Mouse (Mus musculus) adrenal gland, adult 18-20 months (tissue): ENCODE measurements around the gene Timm29. TPM values are rescaled to one million over a fixed set of nuclear protein-coding genes. Genes with fewer than 3 reads are reported as not detected.

Experiments used
- DNase-seq, 2 experiments: peaks; one replicate each; pipeline ENCODE4 v3.0.0; 2021 to 2022; ENCODE audit warnings: low spot score in 2 of 2
- microRNA-seq, 2 experiments: library from miRNA; unstranded; fragments of <30 nt; microRNA quantifications; one replicate each; pipeline ENCODE4 v1.2.0; 2021; ENCODE audit warnings: borderline number of aligned reads in 2 of 2
- total RNA-seq, 2 experiments: library from RNA; stranded (reverse); gene quantifications; 1 replicate in 1 of 2; 2 replicates in 1 of 2; pipeline ENCODE4 v1.2.3; 2021

Gene Timm29
- total RNA-seq, 2 experiments from 2014 or later: 51.4 to 64.4 TPM

DNA sequence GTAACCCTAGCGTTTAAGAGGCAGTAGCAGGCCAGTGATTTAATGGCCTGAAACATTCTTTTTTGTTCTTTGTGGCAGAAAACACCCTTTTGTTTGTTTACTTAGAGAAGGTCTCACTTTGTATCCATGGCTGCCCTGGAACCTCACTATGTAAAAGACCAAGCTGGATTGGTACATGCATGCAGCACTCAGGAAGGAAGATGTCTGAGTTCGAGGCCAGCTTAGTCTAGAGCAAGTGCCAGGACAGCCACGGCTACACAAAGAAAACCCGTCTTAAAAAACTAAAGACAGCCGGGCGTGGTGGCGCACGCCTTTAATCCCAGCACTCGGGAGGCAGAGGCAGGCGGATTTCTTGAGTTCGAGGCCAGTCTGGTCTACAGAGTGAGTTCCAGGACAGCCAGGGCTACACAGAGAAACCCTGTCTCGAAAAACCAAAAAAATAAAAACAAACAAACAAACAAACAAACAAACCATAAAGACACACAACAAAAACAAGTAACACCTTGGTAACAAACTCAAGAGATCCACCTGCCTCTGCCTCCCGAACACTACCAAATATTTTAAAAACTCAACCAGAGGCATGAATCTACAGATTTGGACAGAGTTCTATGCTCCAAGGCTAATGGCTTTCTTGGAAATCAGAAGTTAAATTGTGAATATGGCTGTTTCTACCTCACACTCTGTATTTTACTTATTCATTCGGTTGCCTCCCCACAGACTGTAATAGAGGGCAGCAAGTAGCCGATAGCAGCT, 22.5 kb downstream of the Timm29 start:
- no peak for DNase-seq

GRCm38 (mm10) chr9:21615617-21616231, 23.2 kb downstream of the Timm29 start, which contains the start of gene Smarca4:
TSS of gene Smarca4 (plus strand) at chr9:21616169.
- DNase-seq: peak; percentile 99

DNA sequence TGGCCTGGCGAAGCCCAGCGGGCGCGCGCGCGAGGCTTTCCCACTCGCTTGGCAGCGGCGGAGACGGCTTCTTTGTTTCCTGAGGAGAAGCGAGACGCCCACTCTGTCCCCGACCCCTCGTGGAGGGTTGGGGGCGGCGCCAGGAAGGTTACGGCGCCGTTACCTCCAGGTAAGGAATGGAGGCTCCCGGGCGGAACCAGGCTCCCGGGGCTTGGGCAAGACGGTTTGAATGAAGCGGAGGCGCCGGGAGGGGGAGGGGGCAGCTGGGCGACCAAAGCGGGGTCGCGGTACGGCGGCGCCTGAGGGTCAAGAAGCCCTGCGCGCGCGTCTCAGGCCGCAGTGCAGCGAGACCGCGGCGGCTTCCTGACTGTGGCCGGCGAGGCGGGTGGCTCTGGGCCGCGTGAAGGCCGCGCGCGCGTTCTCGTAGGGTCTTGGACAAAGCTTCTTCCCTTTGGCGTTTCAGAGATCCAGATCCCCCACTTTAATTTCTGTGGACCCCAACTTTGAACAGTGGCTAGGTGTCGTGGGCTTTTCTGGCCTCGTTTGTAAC, 23.8 kb downstream of the Timm29 start:
- DNase-seq: peak; percentile 85 to 90

DNA sequence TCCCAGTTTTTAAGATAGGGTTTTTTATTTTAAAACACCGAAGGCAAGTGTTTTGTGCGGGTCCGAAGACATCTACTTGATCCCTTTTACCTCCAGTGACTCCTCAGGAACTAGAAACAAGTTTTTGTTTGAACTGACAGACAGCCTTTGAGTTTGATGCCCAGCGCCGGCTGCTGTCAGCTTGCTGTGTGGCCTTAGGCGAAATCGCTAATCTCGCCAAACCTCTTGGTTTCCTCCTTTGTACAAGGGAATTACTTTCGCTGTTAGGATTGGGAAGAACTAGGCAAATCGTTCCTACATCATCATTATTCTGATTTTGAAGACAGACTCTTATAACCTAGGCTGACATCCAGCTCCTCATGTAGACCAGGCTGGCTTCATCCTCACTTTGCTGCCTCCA, 24.5 kb downstream of the Timm29 start:
- DNase-seq: no peak

DNA sequence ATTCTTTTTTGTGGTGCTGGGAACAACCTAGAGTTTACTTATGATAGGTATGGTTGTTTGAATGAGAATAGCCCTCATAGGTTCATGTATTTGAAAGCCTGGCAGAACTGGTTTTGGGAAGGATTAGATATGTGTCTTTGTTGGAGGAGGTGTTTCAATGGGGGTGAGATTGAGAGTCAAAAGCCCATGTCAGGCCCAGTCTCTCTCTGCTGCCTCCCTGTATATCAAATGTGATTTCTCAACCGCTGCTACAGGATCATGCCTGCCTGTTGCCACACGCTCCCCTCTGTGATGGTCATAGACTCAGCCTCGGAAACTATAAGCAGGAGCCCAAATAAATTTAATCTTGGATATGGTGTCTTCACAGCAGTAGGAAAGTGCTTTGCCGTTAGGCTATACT, 27.7 kb downstream of the Timm29 start:
- DNase-seq: no peak

DNA sequence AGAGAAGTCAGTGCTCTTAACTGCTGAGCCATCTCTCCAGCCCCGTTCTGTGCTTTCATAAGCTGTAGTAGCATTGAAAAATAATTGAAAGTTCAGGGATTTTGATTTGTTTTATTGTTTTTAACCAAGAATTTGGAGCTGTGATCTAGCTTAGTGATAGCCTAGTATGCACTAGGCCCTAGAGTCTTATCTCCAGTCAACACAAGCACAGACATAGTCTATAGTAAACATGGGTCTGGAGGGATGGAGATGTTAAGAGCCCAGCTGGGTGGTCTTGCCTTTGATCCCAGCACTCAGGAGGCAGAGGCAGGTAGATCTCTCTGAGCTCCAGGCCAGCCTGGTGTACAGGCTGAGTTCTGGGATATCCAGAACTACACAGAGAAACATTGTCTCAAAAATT, 30.2 kb downstream of the Timm29 start:
- no peak for DNase-seq

GRCm38 (mm10) chr9:21625342-21626339, 33.1 kb downstream of the Timm29 start:
- no peak for DNase-seq

DNA sequence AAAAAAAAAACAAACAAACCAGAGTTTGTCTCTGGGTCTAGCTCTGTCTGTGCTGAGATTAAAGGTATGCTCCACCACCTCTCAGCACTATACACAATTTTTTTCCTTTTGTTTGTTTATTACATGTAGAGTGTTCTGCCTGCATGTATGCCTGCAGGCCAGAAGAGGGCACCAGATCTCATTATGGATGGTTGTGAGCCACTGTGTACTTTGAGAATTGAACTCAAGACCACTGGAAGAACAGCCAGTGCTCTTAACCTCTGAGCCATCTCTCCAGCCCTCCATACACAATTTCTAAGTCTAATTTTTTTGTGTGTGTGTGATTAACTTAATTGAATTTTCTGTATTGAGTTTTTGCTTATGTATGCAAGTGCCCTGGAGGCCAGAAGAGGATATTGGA, 34.0 kb downstream of the Timm29 start:
- no peak for DNase-seq

- no peak for DNase-seq
Measured at GRCm38 (mm10) chr9:21627145-21627795, 34.7 kb downstream of the Timm29 start.

DNA sequence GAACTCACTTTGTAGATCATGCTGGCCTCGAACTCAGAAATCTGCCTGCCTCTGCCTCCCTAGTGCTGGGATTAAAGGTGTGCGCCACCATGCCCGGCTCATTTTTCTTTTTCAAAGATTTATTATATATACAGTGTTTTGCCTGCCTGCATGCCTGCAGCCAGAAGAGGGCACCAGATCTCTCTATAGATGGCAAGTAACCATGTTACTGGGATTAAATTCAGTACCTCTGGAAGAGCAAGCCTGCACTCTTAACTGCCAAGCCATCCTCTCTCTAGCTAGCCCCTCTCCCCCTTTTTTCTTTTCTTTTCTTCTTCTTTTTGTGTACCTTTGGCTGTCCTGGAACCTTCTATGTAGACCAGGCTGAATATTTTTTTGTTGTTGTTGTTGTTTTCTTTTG, 38.2 kb downstream of the Timm29 start:
- peak in 1 of 2 experiments; percentile 36 for DNase-seq

- no peak for DNase-seq
Measured at GRCm38 (mm10) chr9:21633106-21633505, 40.6 kb downstream of the Timm29 start.

DNA sequence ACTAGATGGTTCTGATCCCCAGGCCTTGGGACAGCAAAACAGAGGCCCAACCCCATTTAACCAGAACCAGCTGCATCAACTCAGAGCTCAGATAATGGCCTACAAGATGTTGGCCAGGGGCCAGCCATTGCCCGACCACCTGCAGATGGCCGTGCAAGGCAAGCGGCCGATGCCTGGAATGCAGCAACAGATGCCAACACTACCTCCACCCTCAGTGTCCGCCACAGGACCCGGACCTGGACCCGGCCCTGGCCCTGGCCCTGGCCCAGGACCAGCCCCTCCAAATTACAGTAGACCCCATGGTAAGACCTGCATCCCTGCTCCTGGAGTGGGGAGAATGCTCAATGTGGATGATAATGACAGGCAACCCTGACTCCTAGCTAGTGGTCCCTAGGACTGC, 43.1 kb downstream of the Timm29 start:
- DNase-seq: no peak

- DNase-seq: no peak
Measured at GRCm38 (mm10) chr9:21639031-21639430, 46.5 kb downstream of the Timm29 start.

Small RNA genes lying within 50 kb of the gene (microRNA-seq; reads per million reads assigned to microRNA genes)
- gene Mir1946b: 0 reads per million in 2 experiments

Other genes with a start within 250 kb of the Timm29 start
- gene Ilf3, start 224.9 kb upstream of the Timm29 start, total RNA-seq: 10 to 100 TPM; 56.5 to 59.6 TPM
- 10 to 100 TPM; 15.6 to 18.5 TPM for gene Qtrt1, start 180.9 kb upstream of the Timm29 start, total RNA-seq
- 100 to 1,000 TPM in 1 of 2 experiments, 10 to 100 TPM in 1; 88.5 to 112 TPM for gene Dnm2, start 167.8 kb upstream of the Timm29 start, total RNA-seq
- gene Tmed1, start 82.5 kb upstream of the Timm29 start, total RNA-seq: 10 to 100 TPM; 25.6 to 28.8 TPM
- gene AB124611, start 66.5 kb upstream of the Timm29 start, total RNA-seq: 1 to 10 TPM; 1.5 to 4.3 TPM
- gene Carm1, start 45.8 kb upstream of the Timm29 start, total RNA-seq: 10 to 100 TPM; 40.4 to 43.3 TPM
- gene Yipf2, start 106 bp downstream of the Timm29 start, total RNA-seq: 10 to 100 TPM; 20.1 to 24.1 TPM
- 10 to 100 TPM; 63.3 to 81.0 TPM for gene Smarca4, start 23.4 kb downstream of the Timm29 start, total RNA-seq
- gene Ldlr, start 130.8 kb downstream of the Timm29 start, total RNA-seq: 100 to 1,000 TPM; 135 to 173 TPM
- gene Spc24, start 167.6 kb downstream of the Timm29 start, total RNA-seq: 1 to 10 TPM in 1 of 2 experiments, under 1 TPM in 1; 0.56 to 1.1 TPM
- 10 to 100 TPM; 31.1 to 31.3 TPM for gene Kank2, start 206.0 kb downstream of the Timm29 start, total RNA-seq
- 10 to 100 TPM in 1 of 2 experiments, 1 to 10 TPM in 1; 8.2 to 26.2 TPM for gene Angptl8, start 242.8 kb downstream of the Timm29 start, total RNA-seq